Mouse (Mus musculus) midbrain, embryonic 13.5 days (tissue): ENCODE results near the gene Tmem189. TPM values are rescaled to one million over a fixed set of nuclear protein-coding genes. Genes with fewer than 3 reads are reported as not detected.
A peak's percentile ranks its signal among the peaks of the same experiment; 100 is the strongest.

Experiments
- ATAC-seq: fragments of 200-750 bp; cut with Nextera tagmentation; 2 replicates; pipeline ENCODE4 v1.8.0; 2017; ENCODE audit warnings: mild to moderate bottlenecking, moderate TSS enrichment, moderate library complexity
- H3K27ac ChIP-seq: fragments of 300-500 bp; sonication (generic); 2 replicates; pipeline ENCODE4 v1.5.1; 2015; ENCODE audit warnings: inconsistent platforms, mild to moderate bottlenecking, moderate library complexity
- H3K27me3 ChIP-seq: fragments of 300-500 bp; sonication (generic); 2 replicates; pipeline ENCODE4 v1.6.1; 2015; ENCODE audit warnings: mild to moderate bottlenecking, inconsistent platforms
- H3K36me3 ChIP-seq: fragments of 300-500 bp; sonication (generic); 2 replicates; pipeline ENCODE4 v1.6.1; 2015; ENCODE audit warnings: mild to moderate bottlenecking, inconsistent platforms
- H3K4me1 ChIP-seq: fragments of 300-500 bp; sonication (generic); replicated peaks from 2 replicates; pipeline ENCODE4 v1.6.1; 2015; ENCODE audit warnings: inconsistent platforms
- H3K4me2 ChIP-seq: fragments of 300-500 bp; sonication (generic); replicated peaks from 2 replicates; pipeline ENCODE4 v1.6.1; 2015; ENCODE audit warnings: moderate library complexity, mild to moderate bottlenecking, inconsistent platforms
- H3K4me3 ChIP-seq: fragments of 300-500 bp; sonication (generic); replicated peaks from 2 replicates; pipeline ENCODE4 v1.5.1; 2015; ENCODE audit warnings: mild to moderate bottlenecking, inconsistent platforms
- H3K9ac ChIP-seq: fragments of 300-500 bp; sonication (generic); replicated peaks from 2 replicates; pipeline ENCODE4 v1.6.1; 2015; ENCODE audit warnings: mild to moderate bottlenecking, inconsistent platforms
- H3K9me3 ChIP-seq: fragments of 300-500 bp; sonication (generic); 2 replicates; pipeline ENCODE4 v1.6.1; 2016; ENCODE audit warnings: mild to moderate bottlenecking, inconsistent platforms
- whole genome bisulfite sequencing: fragments of 180-500 bp; shearing (Covaris S2); methylation state at CpG from one replicate; pipeline ENCODE4 v1.1.7; 2015; 5-methylcytosine and 5-hydroxymethylcytosine counted together
- polyA plus RNA-seq: library from polyadenylated mRNA; unstranded; fragments of >200 nt; fragmentation: Nextera tagmentation; extraction: Ambion mirVana; gene quantifications from 2 replicates; pipeline ENCODE4 v1.2.1, GENCODE M21; 2015

The Tmem189 gene
- polyA plus RNA-seq, 1 experiment from 2014 or later = 28.0 TPM

DNA sequence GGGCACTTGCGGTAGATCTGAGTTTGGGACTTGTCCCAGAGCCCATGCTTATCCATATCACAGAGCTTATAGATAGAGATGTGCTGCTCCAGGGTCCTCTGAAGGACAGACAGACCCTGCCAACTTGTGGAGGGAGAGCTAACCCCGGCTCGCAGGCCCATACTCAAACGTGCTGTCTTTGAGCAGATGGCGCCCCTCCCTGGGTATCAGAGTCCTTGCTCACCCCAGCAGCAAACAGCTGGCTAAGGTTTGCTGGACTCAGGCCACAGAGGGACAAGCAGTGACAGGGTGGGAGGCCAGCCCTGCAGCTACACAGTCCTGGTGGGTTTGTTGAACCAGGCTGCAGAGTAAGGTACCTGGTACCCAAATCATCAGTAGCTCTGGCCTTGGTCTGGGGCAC is 86.6 kb downstream of the Tmem189 start:
- peaks cover 14% of the 10 kb centered on the region for H3K36me3 ChIP-seq
- no peak overlapping the region for H3K27ac ChIP-seq
- no peaks in the 10 kb centered on the region for H3K9me3 ChIP-seq
- H3K4me1 ChIP-seq = peaks cover 4% of the 10 kb centered on the region; the same call in 1 of the 2 replicates
- no peak overlapping the region for H3K4me2 ChIP-seq
- 0 out of 2 replicates have a peak overlapping the region, but pooled peaks have one; percentile 3 for H3K9ac ChIP-seq
- peaks cover 7% of the 10 kb centered on the region for H3K27me3 ChIP-seq
- no peak for ATAC-seq
- 59% methylated on average over 5 of the region's 5 CpGs for WGBS
- H3K4me3 ChIP-seq = no peak overlapping the region

DNA sequence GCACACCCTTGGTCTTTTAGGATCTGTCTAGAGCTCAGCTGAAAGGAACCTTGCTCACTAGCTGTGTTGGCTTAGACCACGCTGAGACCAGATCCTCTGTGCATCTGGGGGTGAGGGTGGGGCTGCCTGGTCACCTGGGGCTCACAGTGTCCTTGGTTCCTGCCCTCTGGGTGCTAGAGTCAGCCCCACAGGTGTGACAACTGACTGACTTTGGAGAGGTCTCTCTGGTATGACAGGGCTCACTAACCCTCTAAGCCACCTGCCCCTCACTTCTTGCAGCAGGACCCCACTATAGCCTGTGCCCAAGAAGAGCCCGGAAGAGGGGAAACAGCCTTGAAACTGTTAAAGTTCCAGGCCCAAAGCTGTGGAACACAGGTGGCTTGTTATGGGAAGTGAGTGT is 87.3 kb downstream of the Tmem189 start:
- H3K9me3 ChIP-seq = no peaks in the 10 kb centered on the region
- no peak for ATAC-seq
- H3K27ac ChIP-seq = no peak overlapping the region
- H3K9ac ChIP-seq = no peak overlapping the region
- 89% methylated on average over 2 of the region's 2 CpGs for WGBS
- H3K36me3 ChIP-seq = peaks cover 11% of the 10 kb centered on the region
- H3K4me3 ChIP-seq = no peak overlapping the region
- peaks cover 10% of the 10 kb centered on the region for H3K27me3 ChIP-seq
- H3K4me1 ChIP-seq = peaks cover 7% of the 10 kb centered on the region
- H3K4me2 ChIP-seq = no peak overlapping the region

DNA sequence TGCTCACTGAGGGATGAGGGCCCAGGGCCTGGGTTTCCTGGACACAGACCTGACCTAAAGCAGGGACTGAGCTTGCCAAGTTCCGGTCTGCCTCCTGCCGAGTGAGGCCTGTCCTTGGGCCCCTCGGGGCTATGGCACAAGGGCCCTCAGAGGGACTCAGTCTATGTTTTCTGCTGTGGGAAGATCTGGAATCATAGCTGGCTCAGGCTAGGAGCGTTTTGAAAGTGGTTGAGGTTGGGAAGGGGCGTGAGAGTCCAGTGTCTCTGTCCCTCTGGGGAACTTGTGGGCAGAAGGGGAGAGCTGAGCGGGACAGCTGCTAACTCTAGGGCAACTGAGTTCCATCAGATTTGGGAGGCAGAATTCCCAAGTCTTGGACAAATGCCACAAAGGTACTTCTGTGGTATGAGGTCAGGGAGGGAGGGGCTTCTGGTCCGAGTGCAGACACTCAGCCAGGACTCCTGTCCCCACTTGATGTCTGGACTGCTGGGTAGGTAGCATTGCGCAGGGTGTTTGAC is 89.1 kb downstream of the Tmem189 start:
- Histone ChIP-seq H3K4me2 (no peak overlapping the region), H3K27me3 (peaks cover 18% of the 10 kb centered on the region), H3K4me3 (no peak overlapping the region), H3K9ac (no peak overlapping the region), H3K36me3 (no peaks in the 10 kb centered on the region), H3K27ac (no peak overlapping the region), H3K4me1 (peaks cover 11% of the 10 kb centered on the region), H3K9me3 (no peaks in the 10 kb centered on the region)
- ATAC-seq = no peak
- WGBS = 77% methylated on average over 8 of the region's 8 CpGs

DNA sequence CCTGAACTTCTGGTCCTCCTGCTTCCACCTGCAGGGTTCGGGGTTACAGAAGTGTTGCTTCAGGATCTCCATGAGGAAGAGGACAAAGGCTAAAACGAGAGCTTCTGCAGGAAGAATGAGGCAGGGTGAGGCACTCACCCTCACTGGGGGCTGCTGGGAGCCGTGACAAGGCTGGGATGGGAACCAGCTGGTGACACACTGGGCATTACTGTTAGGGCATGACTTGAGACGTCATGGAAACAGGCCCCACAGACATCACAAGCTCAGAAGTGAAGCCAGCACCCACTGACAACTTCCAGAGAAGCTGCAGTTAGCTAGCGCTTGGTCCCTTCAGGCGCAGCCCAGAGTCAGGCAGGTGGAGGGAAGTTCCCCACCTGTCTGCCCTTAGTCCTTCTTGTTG is 89.7 kb downstream of the Tmem189 start:
- Histone ChIP-seq H3K4me3 (no peak overlapping the region), H3K9me3 (no peaks in the 10 kb centered on the region), H3K4me2 (no peak overlapping the region), H3K27me3 (peaks cover 18% of the 10 kb centered on the region), H3K9ac (no peak overlapping the region), H3K27ac (no peak overlapping the region), H3K36me3 (no peaks in the 10 kb centered on the region), H3K4me1 (peaks cover 8% of the 10 kb centered on the region)
- 71% methylated on average over 6 of the region's 6 CpGs for WGBS
- ATAC-seq = no peak

DNA sequence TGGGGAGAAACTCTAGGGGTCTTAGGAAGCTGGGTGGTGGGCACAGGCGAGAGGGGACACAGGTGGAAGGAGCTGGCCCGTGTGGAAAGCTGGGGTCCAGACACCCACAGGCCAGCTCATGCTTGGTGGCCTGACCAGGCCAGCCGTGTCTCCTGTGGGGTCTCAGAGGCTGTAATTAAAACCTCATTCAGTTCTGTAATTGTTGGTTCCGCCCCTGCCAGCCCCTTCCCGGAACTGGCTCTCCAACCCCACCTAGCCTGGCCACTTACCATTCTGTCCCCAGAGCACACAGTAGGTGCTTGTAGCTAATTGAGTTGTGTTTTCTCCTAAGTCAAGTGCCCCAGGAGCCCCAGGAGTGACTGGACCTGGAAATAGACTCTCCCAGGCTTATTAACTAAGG is 90.4 kb downstream of the Tmem189 start:
- Histone ChIP-seq H3K4me3 (no peak overlapping the region), H3K9ac (no peak overlapping the region), H3K9me3 (no peaks in the 10 kb centered on the region), H3K27me3 (peaks cover 18% of the 10 kb centered on the region), H3K4me2 (no peak overlapping the region), H3K27ac (no peak overlapping the region), H3K36me3 (no peaks in the 10 kb centered on the region), H3K4me1 (peaks cover 12% of the 10 kb centered on the region)
- WGBS = 78% methylated on average over 5 of the region's 5 CpGs
- ATAC-seq = no peak

DNA sequence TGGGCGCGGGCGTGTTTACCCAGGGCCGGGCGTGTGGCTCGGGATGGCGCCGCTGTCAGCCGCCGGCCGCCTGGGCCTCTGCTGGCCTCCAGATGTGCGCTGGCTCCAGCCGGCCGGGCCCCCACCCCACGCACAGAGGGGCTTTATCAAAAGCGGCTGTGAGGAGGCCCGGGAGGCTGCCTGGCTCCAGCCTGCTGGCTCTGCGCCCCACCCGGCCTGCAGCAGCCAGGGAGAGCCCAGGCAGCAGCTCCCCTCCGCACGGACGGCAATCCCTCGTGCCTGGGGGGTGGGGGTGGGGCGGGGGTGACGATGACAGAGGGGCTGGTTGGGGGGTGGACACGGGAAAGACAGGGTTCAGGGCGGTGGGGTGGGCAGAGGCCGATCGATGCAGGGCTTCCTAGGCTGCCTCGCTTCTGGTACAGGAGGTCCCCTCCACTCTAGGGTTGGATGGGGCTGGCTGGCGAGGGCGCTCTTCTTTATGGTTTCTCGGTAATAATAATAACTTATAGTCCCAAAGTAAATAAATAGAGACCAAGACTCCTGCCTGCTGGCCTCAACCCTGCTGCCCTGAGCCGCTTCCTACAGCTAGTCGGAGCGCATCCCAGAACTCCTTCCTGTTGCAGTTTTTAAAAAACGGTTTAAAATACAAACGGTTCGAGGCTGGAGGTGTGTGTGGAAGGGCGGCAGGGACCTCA is 92.0 kb downstream of the Tmem189 start:
- ATAC-seq = peak; percentile 71
- H3K4me1 ChIP-seq = peaks cover 12% of the 10 kb centered on the region
- no peaks in the 10 kb centered on the region for H3K36me3 ChIP-seq
- H3K4me3 ChIP-seq = peak overlapping the region; percentile 19
- no peak overlapping the region for H3K27ac ChIP-seq
- no peaks in the 10 kb centered on the region for H3K9me3 ChIP-seq
- peaks cover 18% of the 10 kb centered on the region for H3K27me3 ChIP-seq
- peak overlapping the region; percentile 51 for H3K4me2 ChIP-seq
- H3K9ac ChIP-seq = peak overlapping the region; percentile 54
- WGBS = 31% methylated on average over 38 of the region's 40 CpGs

DNA sequence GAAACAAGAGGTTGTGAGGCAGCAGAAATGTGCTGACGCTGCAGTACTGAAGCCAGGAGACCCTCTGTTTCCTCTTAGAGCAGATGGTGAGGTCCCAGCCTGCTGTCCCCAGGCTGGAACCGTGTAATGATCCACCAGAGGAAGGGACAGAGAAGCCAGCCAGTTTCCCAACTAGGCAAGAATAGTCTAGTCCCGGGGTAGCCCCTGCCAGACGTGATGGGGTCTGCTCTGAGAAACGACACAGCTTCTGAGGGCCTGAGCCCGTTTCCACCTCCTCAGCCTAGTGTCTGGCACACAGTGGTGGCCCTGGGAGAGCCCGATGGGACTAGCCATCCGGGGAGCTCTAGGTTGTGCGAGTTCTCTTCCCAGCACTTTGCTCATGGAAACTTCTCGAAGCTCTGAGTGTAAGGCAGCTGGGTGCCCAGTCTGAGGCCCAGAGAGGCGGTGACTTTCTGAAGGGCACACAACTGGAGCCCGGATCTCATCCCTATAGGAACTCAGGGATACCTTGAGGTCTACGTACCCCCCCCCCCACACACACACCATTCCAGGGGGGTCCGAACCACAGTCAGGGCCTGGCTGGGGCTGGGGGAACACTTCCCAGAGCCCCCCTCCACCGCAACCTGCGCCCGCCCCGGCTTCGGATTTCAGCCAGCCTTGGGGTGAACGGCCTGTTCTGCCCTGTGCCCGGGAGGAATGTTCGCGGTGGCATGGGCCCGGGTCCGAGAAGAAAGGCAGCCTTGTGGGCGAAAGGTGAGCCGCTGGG is 92.7 kb downstream of the Tmem189 start:
- Histone ChIP-seq H3K4me2 (peak overlapping the region; percentile 51), H3K4me3 (peak overlapping the region; percentile 19), H3K27me3 (peaks cover 18% of the 10 kb centered on the region), H3K4me1 (peaks cover 12% of the 10 kb centered on the region), H3K36me3 (no peaks in the 10 kb centered on the region), H3K9me3 (no peaks in the 10 kb centered on the region), H3K27ac (no peak overlapping the region), H3K9ac (peak overlapping the region; percentile 54)
- WGBS = 50% methylated on average over 27 of the region's 27 CpGs
- peak; percentile 35 for ATAC-seq

DNA sequence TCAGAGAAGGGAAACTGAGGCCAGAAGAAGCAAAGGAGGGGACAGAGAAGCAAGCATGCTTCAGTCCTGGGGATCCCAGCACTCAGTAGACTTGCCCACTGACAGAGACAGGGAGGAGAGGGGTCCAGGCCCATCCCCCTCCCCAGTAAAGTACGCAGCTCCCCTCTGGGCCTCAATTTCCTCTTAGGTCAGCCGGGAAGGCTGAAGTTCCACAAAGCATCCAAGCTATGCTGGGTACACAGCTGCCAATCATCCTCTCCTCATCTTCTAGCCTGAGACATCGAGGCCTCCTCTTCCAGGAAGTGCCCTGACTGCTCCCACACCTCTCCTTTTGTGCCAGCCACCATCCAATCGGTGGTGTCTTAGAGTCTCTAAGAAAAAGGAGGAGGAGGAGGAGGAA is 93.4 kb downstream of the Tmem189 start:
- WGBS = 62% methylated on average over 4 of the region's 4 CpGs
- ATAC-seq = no peak
- Histone ChIP-seq H3K36me3 (no peaks in the 10 kb centered on the region), H3K27me3 (peaks cover 18% of the 10 kb centered on the region), H3K9me3 (no peaks in the 10 kb centered on the region), H3K4me3 (no peak overlapping the region), H3K4me2 (no peak overlapping the region), H3K9ac (no peak overlapping the region), H3K27ac (no peak overlapping the region), H3K4me1 (peaks cover 12% of the 10 kb centered on the region)

DNA sequence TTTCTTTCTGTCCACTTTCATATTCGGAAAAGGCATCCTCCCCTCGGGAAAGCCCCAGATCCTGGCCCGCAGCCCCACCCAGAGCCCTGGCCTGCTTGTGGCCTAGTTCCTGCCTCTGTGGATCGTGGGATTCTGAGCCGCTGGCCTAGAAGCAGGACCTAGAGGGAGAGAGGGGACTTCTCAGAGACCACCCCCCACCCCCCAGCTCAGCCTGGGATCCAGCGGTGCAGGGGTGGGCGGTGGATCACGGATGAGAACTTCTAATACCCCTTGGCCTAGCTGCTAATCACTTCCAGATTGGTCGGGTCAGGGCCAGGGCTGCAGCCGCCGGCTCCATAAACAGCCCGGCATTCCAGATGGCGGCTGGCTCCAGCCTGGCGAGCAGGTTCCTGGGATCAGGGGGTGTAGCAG is 93.9 kb downstream of the Tmem189 start:
- Histone ChIP-seq H3K4me1 (peaks cover 12% of the 10 kb centered on the region), H3K27ac (no peak overlapping the region), H3K9me3 (no peaks in the 10 kb centered on the region), H3K4me3 (no peak overlapping the region), H3K9ac (no peak overlapping the region), H3K36me3 (no peaks in the 10 kb centered on the region), H3K4me2 (no peak overlapping the region), H3K27me3 (peaks cover 18% of the 10 kb centered on the region)
- no peak for ATAC-seq
- 50% methylated on average over 14 of the region's 14 CpGs for WGBS

DNA sequence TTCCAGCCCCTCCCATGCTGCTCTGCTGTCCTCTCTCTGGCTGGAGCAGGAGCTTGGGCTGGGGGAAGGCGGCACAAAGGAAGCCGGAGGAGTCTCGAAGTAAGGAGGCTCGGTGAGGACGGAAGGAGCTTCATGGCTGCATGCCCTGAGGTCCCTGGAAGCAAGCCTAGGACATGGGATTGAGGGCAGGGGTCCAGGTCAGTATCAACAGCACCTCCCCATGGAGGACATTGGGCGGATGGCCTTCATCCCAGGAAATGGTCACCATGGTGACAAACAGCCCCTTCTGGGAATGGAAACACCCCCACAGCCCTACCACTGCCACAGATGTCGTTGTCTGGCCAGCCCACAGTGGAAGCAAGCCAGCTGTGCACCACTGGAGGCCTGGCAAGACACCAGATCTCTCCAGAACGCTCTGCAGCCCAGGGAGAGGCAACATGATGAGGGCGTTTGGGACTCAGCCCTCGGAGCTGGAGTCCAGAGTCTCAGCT is 95.1 kb downstream of the Tmem189 start:
- H3K36me3 ChIP-seq = no peaks in the 10 kb centered on the region
- WGBS = 30% methylated on average over 10 of the region's 10 CpGs
- no peak overlapping the region for H3K27ac ChIP-seq
- peaks cover 13% of the 10 kb centered on the region for H3K4me1 ChIP-seq
- H3K4me2 ChIP-seq = no peak overlapping the region
- H3K9me3 ChIP-seq = no peaks in the 10 kb centered on the region
- peaks cover 19% of the 10 kb centered on the region for H3K27me3 ChIP-seq
- no peak overlapping the region for H3K9ac ChIP-seq
- H3K4me3 ChIP-seq = no peak overlapping the region
- no peak for ATAC-seq

DNA sequence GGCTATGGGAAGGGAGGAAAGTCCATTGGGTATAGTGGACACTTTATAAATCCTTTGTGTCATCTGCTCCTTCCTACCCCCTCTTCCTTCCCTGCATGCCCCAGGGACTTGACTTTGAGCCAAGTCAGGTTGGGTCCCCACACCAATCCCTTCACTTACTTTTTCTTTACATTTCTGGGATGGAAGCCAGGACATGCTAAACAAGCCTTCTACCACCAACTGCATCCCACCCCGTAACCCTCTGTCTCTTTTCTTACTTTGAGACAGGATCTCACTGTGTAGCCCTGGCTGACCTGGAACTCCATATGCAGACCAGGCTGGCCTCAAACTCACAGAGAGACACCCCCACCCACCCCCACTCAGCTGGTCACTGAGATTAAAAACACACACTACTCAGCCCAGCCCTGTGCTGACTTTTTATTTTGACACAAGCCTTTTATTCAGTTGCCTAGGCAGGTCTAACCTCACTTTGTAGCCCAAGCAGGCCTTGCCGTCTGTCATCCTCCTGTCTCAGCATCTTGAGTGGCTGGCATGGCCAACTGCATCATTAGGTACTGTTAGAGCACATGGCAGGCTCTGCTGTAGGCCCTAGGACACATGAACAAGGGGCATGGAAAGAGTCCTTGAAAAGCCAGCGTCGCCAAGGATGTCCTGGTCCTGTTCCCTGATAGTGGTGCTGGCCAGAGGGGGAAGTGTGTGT is 95.9 kb downstream of the Tmem189 start:
- peaks cover 22% of the 10 kb centered on the region; the same call in 1 of the 2 replicates for H3K27me3 ChIP-seq
- H3K4me2 ChIP-seq = no peak overlapping the region
- no peaks in the 10 kb centered on the region for H3K9me3 ChIP-seq
- H3K27ac ChIP-seq = no peak overlapping the region
- ATAC-seq = no peak
- H3K36me3 ChIP-seq = no peaks in the 10 kb centered on the region
- peaks cover 21% of the 10 kb centered on the region for H3K4me1 ChIP-seq
- no peak overlapping the region for H3K4me3 ChIP-seq
- H3K9ac ChIP-seq = no peak overlapping the region
- 73% methylated on average over 4 of the region's 4 CpGs for WGBS
